Mouse (Mus musculus): Measurements from ENCODE around the gene Mxi1. TPM values are rescaled to one million over a fixed set of nuclear protein-coding genes. Genes with fewer than 3 reads are reported as not detected.

The Mxi1 gene
- polyA plus RNA-seq, 1 experiment from 2014 or later = 58.9 TPM

DNA sequence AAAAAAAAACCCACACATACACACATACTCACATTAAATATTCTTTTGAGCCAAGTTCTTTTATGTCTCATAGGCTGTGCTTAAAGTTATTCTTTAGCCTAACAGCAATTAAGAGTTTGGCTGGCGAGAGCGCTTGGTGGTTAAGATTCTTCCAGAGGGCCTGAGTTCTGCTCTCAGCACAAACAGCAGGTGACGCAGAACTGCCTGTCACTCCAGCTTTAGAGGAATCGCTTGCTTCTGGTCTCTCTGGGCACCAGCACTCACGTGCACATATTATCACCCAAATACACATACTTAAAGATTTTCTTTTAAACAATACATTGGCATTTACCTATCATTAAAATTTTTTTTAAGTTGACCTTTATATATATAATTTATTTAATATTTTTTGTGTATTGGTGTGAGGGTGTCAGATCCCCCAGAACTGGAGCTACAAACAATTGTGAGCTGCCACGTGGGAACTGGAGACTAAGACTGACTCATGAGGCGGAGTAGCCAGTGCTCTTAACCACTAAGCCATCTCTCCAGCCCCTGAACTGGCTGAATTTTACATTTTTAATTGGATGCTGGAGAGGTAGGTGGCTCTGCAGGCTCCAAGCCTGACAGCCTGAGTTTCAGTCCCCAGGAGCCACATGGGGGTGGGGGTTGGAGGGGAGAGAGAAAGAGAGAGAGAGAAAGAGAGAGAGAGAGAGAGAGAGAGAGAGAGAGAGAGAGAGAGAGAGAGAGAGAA, 44.1 kb downstream of the Mxi1 start:
- Histone ChIP-seq H3K4me2 (replicated peaks; ENCODE audit: low read depth) (no peak overlapping the region), H3K9ac (ENCODE audit: low read depth, low read length) (no peak overlapping the region), H3K36me3 (ENCODE audit: control insufficient read depth, insufficient read depth) (peaks cover 11% of the 10 kb centered on the region), H3K27me3 (replicated peaks; ENCODE audit: control insufficient read depth, insufficient read depth, low read length) (no peaks in the 10 kb centered on the region), H3K27ac (ENCODE audit: low read depth, low read length) (no peak overlapping the region), H3K9me3 (ENCODE audit: control insufficient read depth) (no peaks in the 10 kb centered on the region), H3K4me1 (replicated peaks; ENCODE audit: control insufficient read depth, insufficient read depth, low read length) (no peaks in the 10 kb centered on the region), H3K4me3 (ENCODE audit: low read depth, low read length) (no peak overlapping the region)
- 83% methylated on average over 7 of the region's 7 CpGs for WGBS
- no peak for ATAC-seq
- no peak for TF ChIP-seq CTCF (IDR thresholded peaks at IDR 0.05; ENCODE audit: low read depth)

DNA sequence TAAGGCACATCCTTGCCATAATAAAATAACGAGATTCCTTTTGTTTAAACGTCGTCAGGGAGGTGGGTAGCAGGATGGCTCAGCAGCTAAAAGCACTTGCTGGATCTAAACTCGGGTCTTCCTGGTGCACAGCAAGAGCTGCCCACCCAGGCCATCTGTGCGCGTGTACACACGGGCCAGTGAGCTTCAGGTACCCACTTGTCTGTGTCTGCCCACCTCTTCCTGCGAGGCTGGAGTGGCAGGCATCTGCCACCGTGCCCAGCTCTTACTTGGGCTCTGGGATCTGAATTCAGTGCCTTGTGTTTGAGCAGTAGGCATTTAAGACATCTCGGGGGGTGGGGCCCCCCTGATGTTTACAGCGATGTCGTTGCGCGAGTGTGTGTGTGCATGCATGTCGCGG, 44.7 kb downstream of the Mxi1 start:
- H3K4me3 ChIP-seq (ENCODE audit: low read depth, low read length) = no peak overlapping the region
- H3K27me3 ChIP-seq (replicated peaks; ENCODE audit: control insufficient read depth, insufficient read depth, low read length) = no peaks in the 10 kb centered on the region
- TF ChIP-seq CTCF (IDR thresholded peaks at IDR 0.05; ENCODE audit: low read depth) = no peak
- no peaks in the 10 kb centered on the region for H3K9me3 ChIP-seq (ENCODE audit: control insufficient read depth)
- 84% methylated on average over 16 of the region's 16 CpGs for WGBS
- ATAC-seq = no peak
- H3K27ac ChIP-seq (ENCODE audit: low read depth, low read length) = no peak overlapping the region
- peaks cover 11% of the 10 kb centered on the region for H3K36me3 ChIP-seq (ENCODE audit: control insufficient read depth, insufficient read depth)
- no peak overlapping the region for H3K4me2 ChIP-seq (replicated peaks; ENCODE audit: low read depth)
- no peaks in the 10 kb centered on the region for H3K4me1 ChIP-seq (replicated peaks; ENCODE audit: control insufficient read depth, insufficient read depth, low read length)
- no peak overlapping the region for H3K9ac ChIP-seq (ENCODE audit: low read depth, low read length)

DNA sequence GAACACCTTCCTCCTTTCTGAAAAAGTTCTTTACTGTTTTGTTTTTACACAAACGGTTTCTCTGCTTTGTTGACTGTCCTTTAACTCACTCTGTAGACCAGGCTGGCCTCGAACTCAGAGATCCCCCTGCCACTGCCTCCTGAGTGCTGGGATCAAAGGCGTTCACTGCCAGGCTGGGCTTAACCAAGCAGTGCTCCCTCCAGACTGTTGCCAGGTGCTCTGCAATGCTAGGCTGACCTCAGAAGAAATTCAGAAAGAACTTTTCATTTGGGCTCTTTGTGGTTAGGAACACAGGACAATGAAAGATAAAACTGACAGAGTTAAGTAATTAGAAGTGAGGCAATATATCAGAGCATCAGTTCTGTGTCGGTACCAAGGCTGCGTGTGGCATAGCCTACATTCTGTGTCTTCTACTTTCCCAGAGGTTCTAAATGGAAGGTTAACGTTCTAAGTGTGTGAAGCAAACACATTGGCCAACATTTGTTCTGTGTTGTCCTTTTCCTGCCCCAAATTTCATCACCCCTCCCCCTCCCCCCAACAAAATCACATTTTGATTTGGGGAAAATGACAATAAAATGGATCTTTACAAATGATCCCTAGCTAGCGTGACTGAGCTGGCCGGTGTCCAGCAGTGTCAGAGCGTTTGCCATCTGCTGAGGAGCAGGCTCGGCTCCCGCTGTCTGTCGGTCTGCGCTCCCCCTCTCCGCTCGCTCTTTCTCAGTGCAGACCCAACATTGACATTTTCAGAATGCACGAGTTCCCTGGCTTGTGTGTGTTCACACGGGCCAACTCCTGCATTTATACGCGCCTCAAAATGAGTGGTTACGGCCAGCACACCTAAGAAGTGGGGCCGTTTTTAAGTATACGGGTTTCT, 49.1 kb downstream of the Mxi1 start:
- Histone ChIP-seq H3K9me3 (ENCODE audit: control insufficient read depth) (no peaks in the 10 kb centered on the region), H3K4me2 (replicated peaks; ENCODE audit: low read depth) (peak overlapping the region; percentile 44), H3K27ac (ENCODE audit: low read depth, low read length) (no peak overlapping the region), H3K4me1 (replicated peaks; ENCODE audit: control insufficient read depth, insufficient read depth, low read length) (no peaks in the 10 kb centered on the region), H3K36me3 (ENCODE audit: control insufficient read depth, insufficient read depth) (no peaks in the 10 kb centered on the region), H3K4me3 (ENCODE audit: low read depth, low read length) (0 out of 2 replicates have a peak overlapping the region, but pooled peaks have one; percentile 5), H3K9ac (ENCODE audit: low read depth, low read length) (no peak overlapping the region), H3K27me3 (replicated peaks; ENCODE audit: control insufficient read depth, insufficient read depth, low read length) (no peaks in the 10 kb centered on the region)
- 62% methylated on average over 22 of the region's 22 CpGs for WGBS
- TF ChIP-seq CTCF (IDR thresholded peaks at IDR 0.05; ENCODE audit: low read depth) = no peak
- no peak for ATAC-seq

DNA sequence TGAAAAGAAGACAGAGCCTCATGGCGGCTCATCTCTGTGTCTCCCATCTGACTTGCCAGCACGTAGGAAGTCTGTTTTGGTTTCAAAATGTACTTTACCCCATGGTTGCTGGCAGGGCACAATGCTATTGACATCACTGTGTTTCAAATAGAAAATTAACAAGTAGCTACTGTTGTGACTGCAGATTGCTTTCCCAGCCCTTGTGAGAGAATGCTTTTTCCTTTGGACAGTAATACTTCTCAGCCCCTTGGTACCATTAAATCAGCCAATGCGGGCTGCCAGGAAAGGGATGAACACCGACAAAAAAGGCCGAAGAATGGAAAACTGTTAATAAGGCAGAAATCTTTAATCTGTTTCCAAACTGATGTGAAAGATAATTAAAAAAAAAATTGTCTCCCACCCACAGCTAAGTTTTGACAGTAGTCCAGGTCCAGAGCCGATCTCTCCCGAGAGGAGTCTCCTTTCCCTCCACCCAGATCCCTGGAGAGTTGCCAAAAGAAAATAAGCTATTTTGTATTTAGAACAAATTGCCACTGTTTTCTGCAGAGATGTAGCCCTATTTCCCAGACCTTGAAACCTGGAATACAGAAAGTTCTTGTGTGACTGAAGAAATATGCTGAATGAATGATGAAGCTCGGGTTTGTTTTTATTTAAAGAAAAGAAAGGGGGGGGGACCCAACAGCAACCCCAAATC, 50.1 kb downstream of the Mxi1 start:
- WGBS = 56% methylated on average over 8 of the region's 8 CpGs
- Histone ChIP-seq H3K4me2 (replicated peaks; ENCODE audit: low read depth) (peak overlapping the region; percentile 44; the same call in 1 of the 2 replicates), H3K4me3 (ENCODE audit: low read depth, low read length) (no peak overlapping the region), H3K4me1 (replicated peaks; ENCODE audit: control insufficient read depth, insufficient read depth, low read length) (no peaks in the 10 kb centered on the region), H3K27me3 (replicated peaks; ENCODE audit: control insufficient read depth, insufficient read depth, low read length) (no peaks in the 10 kb centered on the region), H3K27ac (ENCODE audit: low read depth, low read length) (no peak overlapping the region), H3K9ac (ENCODE audit: low read depth, low read length) (no peak overlapping the region), H3K36me3 (ENCODE audit: control insufficient read depth, insufficient read depth) (no peaks in the 10 kb centered on the region), H3K9me3 (ENCODE audit: control insufficient read depth) (no peaks in the 10 kb centered on the region)
- no peak for TF ChIP-seq CTCF (IDR thresholded peaks at IDR 0.05; ENCODE audit: low read depth)
- no peak for ATAC-seq

DNA sequence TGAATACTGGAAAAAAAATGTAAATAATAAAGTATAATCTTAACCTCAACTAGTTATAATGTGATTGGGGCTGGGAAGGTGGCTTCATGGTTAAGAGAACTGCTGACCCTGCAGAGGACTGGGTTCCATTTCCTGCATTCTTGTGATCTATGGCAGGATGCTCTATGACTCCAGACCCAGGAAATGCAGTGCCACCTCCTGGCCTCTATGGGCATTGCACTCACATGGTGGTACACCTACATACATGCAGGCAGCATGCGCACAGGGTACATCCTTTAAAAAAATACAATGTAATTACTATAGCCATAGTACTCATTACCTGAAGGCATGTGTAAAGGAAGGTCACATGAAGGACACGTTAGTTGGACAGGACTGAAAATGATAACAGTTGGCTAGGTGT, 52.6 kb downstream of the Mxi1 start:
- 47% methylated on average over 2 of the region's 2 CpGs for WGBS
- Histone ChIP-seq H3K4me3 (ENCODE audit: low read depth, low read length) (no peak overlapping the region), H3K4me1 (replicated peaks; ENCODE audit: control insufficient read depth, insufficient read depth, low read length) (no peaks in the 10 kb centered on the region), H3K27me3 (replicated peaks; ENCODE audit: control insufficient read depth, insufficient read depth, low read length) (no peaks in the 10 kb centered on the region), H3K9me3 (ENCODE audit: control insufficient read depth) (no peaks in the 10 kb centered on the region), H3K9ac (ENCODE audit: low read depth, low read length) (no peak overlapping the region), H3K36me3 (ENCODE audit: control insufficient read depth, insufficient read depth) (no peaks in the 10 kb centered on the region), H3K4me2 (replicated peaks; ENCODE audit: low read depth) (no peak overlapping the region), H3K27ac (ENCODE audit: low read depth, low read length) (no peak overlapping the region)
- TF ChIP-seq CTCF (IDR thresholded peaks at IDR 0.05; ENCODE audit: low read depth) = peak; percentile 68
- ATAC-seq = no peak

DNA sequence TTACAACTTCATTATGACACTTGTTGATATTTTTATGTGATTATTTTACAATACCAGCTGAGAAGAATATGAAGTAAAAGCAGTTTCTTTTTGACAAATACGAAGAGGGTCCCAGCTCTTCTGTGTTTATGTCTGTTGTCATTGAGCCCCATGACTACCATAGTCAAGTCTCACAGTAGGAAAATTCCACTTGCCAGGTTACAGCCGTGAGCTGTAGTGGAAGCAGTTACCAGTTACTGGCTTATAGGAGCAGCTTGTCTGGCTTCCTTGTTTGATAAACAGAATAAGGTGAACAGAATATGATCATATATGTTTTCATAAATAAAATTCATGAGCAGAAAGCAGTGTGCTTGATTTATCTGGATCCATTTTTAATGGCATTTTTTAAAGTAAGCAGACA, 54.2 kb downstream of the Mxi1 start:
- H3K9me3 ChIP-seq (ENCODE audit: control insufficient read depth) = no peaks in the 10 kb centered on the region
- H3K27ac ChIP-seq (ENCODE audit: low read depth, low read length) = no peak overlapping the region
- H3K4me2 ChIP-seq (replicated peaks; ENCODE audit: low read depth) = peak overlapping the region; percentile 59
- H3K4me1 ChIP-seq (replicated peaks; ENCODE audit: control insufficient read depth, insufficient read depth, low read length) = no peaks in the 10 kb centered on the region
- ATAC-seq = no peak
- H3K9ac ChIP-seq (ENCODE audit: low read depth, low read length) = no peak overlapping the region
- no peaks in the 10 kb centered on the region for H3K36me3 ChIP-seq (ENCODE audit: control insufficient read depth, insufficient read depth)
- H3K27me3 ChIP-seq (replicated peaks; ENCODE audit: control insufficient read depth, insufficient read depth, low read length) = no peaks in the 10 kb centered on the region
- 25% methylated on average over 2 of the region's 2 CpGs for WGBS
- H3K4me3 ChIP-seq (ENCODE audit: low read depth, low read length) = no peak overlapping the region
- TF ChIP-seq CTCF (IDR thresholded peaks at IDR 0.05; ENCODE audit: low read depth) = no peak

Measured in intestine, postnatal 0 days (tissue).